Mouse (Mus musculus) frontal cortex, postnatal 36 days (tissue): ENCODE measurements around the gene Cldn3.
"Not testable (repeated sequence)": the region's sequence is repeated elsewhere in the genome, so short reads cannot be mapped to it uniquely, and the experiment has no call there.

Experiments
- DNase-seq, 2 experiments: peaks; one replicate each; pipeline ENCODE4 v3.0.0; 2022; ENCODE audit warnings: low spot score in 2 of 2

The Cldn3 gene

GRCm38 (mm10) chr5:134985633-134986297 lies at the start of gene Cldn3:
Cldn3 (plus strand) TSS chr5:134986214.
- DNase-seq, result no peak

DNA sequence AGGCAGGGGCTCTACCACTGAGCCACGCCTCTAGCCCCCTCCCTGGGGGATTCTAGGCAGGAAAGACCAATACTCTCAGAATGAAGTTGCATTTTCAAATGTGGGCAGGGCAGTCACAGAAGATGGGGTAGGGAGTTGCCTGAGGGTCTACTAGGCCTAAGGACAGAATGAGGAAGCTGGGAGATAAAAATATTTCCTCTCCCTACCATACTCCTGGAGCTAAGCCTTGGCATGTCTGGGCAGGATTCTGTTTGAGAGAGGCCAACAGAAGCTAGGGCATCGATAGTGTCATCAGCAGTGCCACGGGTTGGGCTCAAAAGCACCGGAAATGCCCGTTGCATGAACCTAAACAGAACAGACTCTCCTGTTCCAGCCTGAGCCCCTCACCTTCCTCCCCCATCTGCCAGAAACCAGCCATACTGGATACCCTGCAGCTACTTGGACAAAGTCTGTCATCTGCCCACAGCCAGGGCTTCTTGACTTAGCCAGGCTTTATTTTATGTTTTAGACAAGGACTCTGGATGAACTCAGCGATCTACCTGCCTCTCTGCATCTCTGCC lies 49.3 kb upstream of the Cldn3 start:
- no peak for DNase-seq

DNA sequence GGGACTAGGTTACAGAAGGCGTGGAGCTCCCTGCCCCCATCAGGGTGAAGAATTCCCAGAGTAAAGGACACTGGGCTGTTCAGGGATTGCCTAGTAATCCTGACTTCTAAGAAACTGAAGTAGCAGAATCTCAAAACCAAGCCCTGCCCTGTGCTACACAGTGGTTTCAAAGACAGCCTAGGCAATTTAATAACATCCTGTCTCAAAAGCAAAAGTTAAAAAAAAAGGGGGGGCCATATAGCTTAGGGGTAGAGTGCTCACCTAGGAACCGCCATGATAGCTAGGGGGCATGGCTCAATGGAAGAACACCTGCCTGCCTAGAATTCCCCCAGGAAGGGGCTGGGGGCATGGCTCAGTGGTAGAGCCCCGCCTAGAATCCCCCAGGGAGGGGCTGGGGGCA lies 46.9 kb upstream of the Cldn3 start:
- DNase-seq, result no peak

GRCm38 (mm10) chr5:134939554-134939953 lies 46.5 kb upstream of the Cldn3 start:
- DNase-seq, result not testable (repeated sequence)

DNA sequence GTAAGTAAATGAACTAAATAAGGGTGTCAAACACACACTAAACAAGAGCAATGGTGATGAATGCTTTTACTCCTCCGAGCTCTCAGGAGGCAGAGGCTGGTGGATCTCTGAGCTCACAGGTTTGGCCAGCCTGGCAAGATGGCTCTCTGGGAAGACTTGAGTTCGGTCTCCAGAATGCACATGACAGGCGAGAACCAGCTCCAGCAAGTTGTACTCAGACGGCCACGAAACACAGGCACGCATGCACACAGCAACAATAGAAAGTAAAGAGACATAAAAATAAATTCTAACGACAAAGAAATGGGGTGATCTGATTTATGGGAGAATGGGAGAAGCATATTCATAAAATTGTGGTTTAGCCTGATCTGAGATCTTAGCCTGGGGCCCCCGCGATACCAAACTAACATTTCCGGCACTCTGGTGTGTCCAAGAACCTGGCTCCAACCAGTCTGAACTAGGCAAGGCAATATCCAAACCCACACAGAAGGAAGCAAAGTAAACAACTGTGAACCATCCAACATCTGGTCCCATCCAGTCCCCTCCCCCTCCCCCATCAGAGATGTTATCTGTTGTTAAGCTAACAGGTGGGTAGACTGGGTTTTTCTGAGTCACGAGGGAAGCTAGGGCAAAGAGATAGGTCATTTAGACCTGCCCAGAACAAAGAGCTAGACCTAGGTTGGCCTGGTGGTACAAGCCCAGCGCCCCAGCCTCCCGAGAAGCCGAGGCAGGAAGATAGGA lies 44.4 kb upstream of the Cldn3 start:
- DNase-seq, result no peak

DNA sequence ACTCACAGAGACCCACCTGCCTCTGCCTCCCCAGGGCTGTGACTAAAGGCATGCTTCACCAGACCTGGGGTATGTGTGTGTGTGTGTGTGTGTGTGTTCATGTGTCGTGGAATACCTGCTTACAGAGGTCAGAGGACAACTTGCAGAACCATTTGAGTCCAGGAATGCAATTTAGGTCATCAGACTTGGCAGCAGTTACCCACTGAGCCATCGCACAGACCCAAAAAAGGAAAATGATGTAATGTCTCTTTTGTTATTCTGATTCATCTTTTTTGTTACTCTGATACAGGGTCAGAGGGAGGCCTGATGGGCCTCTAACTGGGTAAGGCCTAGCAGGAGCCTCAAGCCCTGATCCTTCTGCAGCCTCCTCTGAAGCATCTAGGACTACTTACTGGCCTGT lies 43.3 kb upstream of the Cldn3 start:
- DNase-seq, result no peak

- DNase-seq, result no peak
These were observed 41.8 kb upstream of the Cldn3 start for GRCm38 (mm10) chr5:134944179-134944578.

GRCm38 (mm10) chr5:134945266-134945959 lies 40.6 kb upstream of the Cldn3 start:
- no peak for DNase-seq

DNA sequence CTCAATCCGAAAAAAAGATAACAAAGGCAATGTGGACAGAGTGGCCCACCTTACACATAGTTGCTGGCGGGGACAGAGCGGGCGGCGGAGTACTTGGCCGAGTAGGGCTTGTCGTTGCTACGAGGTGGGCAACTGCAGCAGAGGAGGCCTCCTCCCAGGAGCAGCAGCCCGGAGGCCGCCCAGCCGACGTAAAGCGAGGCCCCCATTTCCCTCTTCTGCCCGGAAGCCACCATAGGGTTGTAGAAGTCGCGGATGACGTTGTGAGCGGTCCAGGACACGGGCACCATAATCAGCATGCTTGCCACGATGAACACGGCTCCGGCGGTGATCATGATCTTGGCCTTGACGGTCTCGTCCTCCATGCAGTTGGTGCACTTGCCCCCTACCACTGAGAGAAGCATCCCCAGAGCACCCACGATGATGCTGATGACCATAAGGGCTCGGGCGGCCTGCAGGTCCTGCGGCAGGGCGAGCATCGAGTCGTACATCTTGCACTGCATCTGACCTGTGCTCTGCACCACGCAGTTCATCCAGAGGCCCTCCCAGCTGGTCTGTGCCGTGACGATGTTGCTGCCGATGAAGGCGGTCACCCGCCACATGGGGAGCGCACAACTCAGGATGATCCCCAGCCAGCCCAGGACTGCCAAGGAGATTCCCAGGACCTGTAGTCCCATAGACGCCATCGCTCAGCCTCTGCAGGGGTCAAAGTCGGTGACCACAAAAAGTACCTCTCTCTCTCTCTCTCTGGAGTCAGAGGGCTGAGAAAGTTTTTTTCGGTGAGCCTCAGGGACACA lies 39.8 kb upstream of the Cldn3 start:
- no peak for DNase-seq

- no peak for DNase-seq
These were observed 39.2 kb upstream of the Cldn3 start, which contains the start of gene Cldn4 for GRCm38 (mm10) chr5:134946857-134947255. Cldn4 (minus strand) TSS chr5:134946934.

DNA sequence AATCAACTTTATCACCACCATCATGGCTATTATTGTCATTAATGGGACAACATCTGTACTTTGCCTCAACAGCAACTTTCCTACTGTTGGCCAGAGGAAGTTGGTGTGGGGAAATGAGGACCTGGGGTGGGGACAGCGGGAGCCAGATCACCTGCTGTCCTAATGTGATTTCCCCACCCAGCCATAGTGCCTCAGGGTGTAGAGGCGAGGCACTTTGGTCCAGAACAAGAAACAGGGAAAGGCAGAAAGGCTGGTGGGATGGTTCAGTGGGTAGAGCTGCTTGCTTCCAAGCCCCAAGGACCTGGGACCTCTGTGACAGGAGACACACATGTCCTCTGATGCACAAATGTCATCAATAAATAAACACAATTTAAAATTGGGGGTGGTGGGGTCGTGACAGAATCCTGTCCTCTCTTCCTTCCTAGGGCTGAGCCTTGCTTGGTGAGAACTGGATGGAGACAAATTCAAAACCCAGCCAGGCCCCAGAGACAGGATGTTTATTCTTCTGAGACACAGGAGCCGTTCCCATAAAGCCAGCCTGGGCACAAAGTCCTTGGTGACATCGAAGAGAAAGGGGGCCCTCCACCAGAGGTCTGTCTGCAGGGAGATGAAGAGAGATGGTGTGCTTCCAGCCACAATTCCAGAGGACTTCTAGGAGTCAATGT lies 38.5 kb upstream of the Cldn3 start:
- no peak for DNase-seq

DNA sequence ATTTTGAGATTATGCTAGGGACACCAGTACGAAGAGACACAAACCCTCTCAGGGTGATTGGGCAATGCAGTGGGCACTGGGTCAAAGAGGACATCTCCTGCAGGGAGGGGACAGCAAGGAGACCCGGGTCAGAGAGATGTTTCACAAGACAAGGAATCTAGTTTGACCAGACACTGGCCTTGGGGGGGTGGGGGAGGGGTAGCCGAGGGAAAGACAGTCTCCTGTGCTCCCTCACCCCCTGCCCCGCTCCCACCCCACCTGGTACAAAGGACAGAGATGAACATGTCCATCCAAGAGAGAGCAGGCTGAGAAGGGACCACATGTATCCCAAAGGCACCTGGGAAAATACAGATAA lies 38.0 kb upstream of the Cldn3 start:
- DNase-seq, result no peak

GRCm38 (mm10) chr5:134951053-134951884 lies 34.7 kb upstream of the Cldn3 start:
- DNase-seq, result no peak

DNA sequence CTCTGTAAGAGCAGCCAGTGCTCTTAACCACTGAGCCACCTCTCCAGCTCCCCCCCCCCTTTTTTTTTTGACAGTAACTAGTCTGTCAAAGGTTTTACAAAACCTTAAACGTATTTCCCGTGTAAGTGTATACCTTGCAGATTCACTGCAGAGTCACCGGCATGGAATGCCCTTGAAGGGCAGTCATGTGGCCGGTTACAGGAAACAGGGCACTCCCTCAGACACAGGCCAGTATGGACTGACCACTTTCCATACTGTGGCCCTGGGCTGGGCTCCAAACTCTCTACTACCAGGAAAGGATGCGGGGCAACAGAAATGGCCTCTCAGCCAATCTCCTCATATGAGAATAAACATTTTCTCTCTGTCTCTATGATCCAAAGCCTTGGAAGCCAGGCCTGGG lies 30.5 kb upstream of the Cldn3 start:
- no peak for DNase-seq

- peak; percentile 15 to 22 for DNase-seq
These were observed 26.9 kb upstream of the Cldn3 start for GRCm38 (mm10) chr5:134959114-134959513.

- DNase-seq, result no peak
These were observed 25.6 kb upstream of the Cldn3 start for GRCm38 (mm10) chr5:134960430-134960829.

- no peak for DNase-seq
These were observed 24.5 kb upstream of the Cldn3 start for GRCm38 (mm10) chr5:134961519-134961918.

- DNase-seq, result no peak
These were observed 22.5 kb upstream of the Cldn3 start for GRCm38 (mm10) chr5:134963546-134963945.

- not testable (repeated sequence) for DNase-seq
These were observed 21.4 kb upstream of the Cldn3 start for GRCm38 (mm10) chr5:134964655-134965054.

GRCm38 (mm10) chr5:134965473-134965851 lies 20.6 kb upstream of the Cldn3 start:
- peak; percentile 57 to 81 for DNase-seq
